Mouse (Mus musculus): ENCODE results near the gene Gm3558. TPM values are rescaled to one million over a fixed set of nuclear protein-coding genes. Genes with fewer than 3 reads are reported as not detected.
"Not testable (repeated sequence)": the region's sequence is repeated elsewhere in the genome, so short reads cannot be mapped to it uniquely, and the experiment has no call there.

Gene Gm3558
- polyA plus RNA-seq (2012; rRNA removed) (0.02 TPM in 1 of 2 replicates, not detected in the other), polyA plus RNA-seq (2014; fragmentation: Nextera tagmentation; extraction: Ambion mirVana) (not detected in 2 replicates)

GRCm38 (mm10) chr14:7568382-7568781 lies at the start of gene Gm3558:
Gm3558 (minus strand) TSS chr14:7568566.
- not testable (repeated sequence) for DNase-seq (ENCODE audit: low read depth in 3 of 3, low spot score in 3 of 3); H3K4me2 ChIP-seq (ENCODE audit: low read depth)
- WGBS (ENCODE audit: insufficient replicate concordance), result no CpG with 5 or more reads among the region's 34 CpGs

GRCm38 (mm10) chr14:7595492-7595891 lies 27.1 kb upstream of the Gm3558 start, which contains the start of gene Gm10338:
Gm10338 (minus strand) TSS chr14:7595592.
- H3K9ac ChIP-seq (replicated peaks); H3K27me3 ChIP-seq (ENCODE audit: control insufficient read depth, insufficient read depth, low read length); H3K36me3 ChIP-seq (replicated peaks; ENCODE audit: control insufficient read depth, insufficient read depth, low read depth); H3K4me2 ChIP-seq (ENCODE audit: low read depth); H3K4me3 ChIP-seq (ENCODE audit: insufficient read depth in 1 of 2, low read depth in 2 of 2, low read length in 2 of 2); DNase-seq (ENCODE audit: low read depth in 3 of 3, low spot score in 3 of 3); H3K4me1 ChIP-seq (replicated peaks; ENCODE audit: control insufficient read depth in 2 of 2, insufficient read depth in 2 of 2, low read length in 1 of 2); H3K27ac ChIP-seq; ATAC-seq (ENCODE audit: insufficient read depth); H3K9me3 ChIP-seq (ENCODE audit: control insufficient read depth, low read length): not testable (repeated sequence)
- WGBS (ENCODE audit: insufficient replicate concordance), result no CpG with 5 or more reads among the region's 2 CpGs

More at GRCm38 (mm10) chr14:7568382-7568781, at the start of gene Gm3558:
- H3K27me3 ChIP-seq (ENCODE audit: control insufficient read depth, insufficient read depth, low read length); H3K9ac ChIP-seq (replicated peaks); H3K36me3 ChIP-seq (replicated peaks; ENCODE audit: control insufficient read depth, insufficient read depth, low read depth); H3K9me3 ChIP-seq (ENCODE audit: control insufficient read depth, low read length); H3K4me1 ChIP-seq (replicated peaks; ENCODE audit: control insufficient read depth in 2 of 2, insufficient read depth in 2 of 2, low read length in 1 of 2); ATAC-seq (ENCODE audit: insufficient read depth); H3K27ac ChIP-seq; H3K4me3 ChIP-seq (ENCODE audit: insufficient read depth in 1 of 2, low read depth in 2 of 2, low read length in 2 of 2): not testable (repeated sequence)

- not testable (repeated sequence) for DNase-seq (ENCODE audit: low read depth in 3 of 3, low spot score in 3 of 3); H3K9me3 ChIP-seq (ENCODE audit: control insufficient read depth, low read length); H3K27ac ChIP-seq; H3K4me3 ChIP-seq (ENCODE audit: insufficient read depth in 1 of 2, low read depth in 2 of 2, low read length in 2 of 2); H3K4me2 ChIP-seq (ENCODE audit: low read depth); ATAC-seq (ENCODE audit: insufficient read depth); H3K27me3 ChIP-seq (ENCODE audit: control insufficient read depth, insufficient read depth, low read length); H3K36me3 ChIP-seq (replicated peaks; ENCODE audit: control insufficient read depth, insufficient read depth, low read depth); H3K4me1 ChIP-seq (replicated peaks; ENCODE audit: control insufficient read depth in 2 of 2, insufficient read depth in 2 of 2, low read length in 1 of 2); H3K9ac ChIP-seq (replicated peaks)
- WGBS (ENCODE audit: insufficient replicate concordance), result 2% methylated on average over 19 of the region's 27 CpGs
Measured at GRCm38 (mm10) chr14:7567890-7568289, 476 bp downstream of the Gm3558 start.

- ATAC-seq (ENCODE audit: insufficient read depth); H3K9me3 ChIP-seq (ENCODE audit: control insufficient read depth, low read length); H3K4me2 ChIP-seq (ENCODE audit: low read depth); H3K4me1 ChIP-seq (replicated peaks; ENCODE audit: control insufficient read depth in 2 of 2, insufficient read depth in 2 of 2, low read length in 1 of 2); H3K36me3 ChIP-seq (replicated peaks; ENCODE audit: control insufficient read depth, insufficient read depth, low read depth); H3K27ac ChIP-seq; DNase-seq (ENCODE audit: low read depth in 3 of 3, low spot score in 3 of 3); H3K27me3 ChIP-seq (ENCODE audit: control insufficient read depth, insufficient read depth, low read length); H3K4me3 ChIP-seq (ENCODE audit: insufficient read depth in 1 of 2, low read depth in 2 of 2, low read length in 2 of 2); H3K9ac ChIP-seq (replicated peaks): not testable (repeated sequence)
- 1% methylated on average over 6 of the region's 9 CpGs for whole genome bisulfite sequencing (ENCODE audit: insufficient replicate concordance)
Measured at GRCm38 (mm10) chr14:7567266-7567665, 1.1 kb downstream of the Gm3558 start.

Other genes with a start within 250 kb of the Gm3558 start
- gene Gm5797, start 236.2 kb downstream of the Gm3558 start, polyA plus RNA-seq (2012; rRNA removed), result not detected in 2 replicates
- not detected in 2 replicates for gene Gm5797, start 236.2 kb downstream of the Gm3558 start, polyA plus RNA-seq (2014; fragmentation: Nextera tagmentation; extraction: Ambion mirVana)
- gene Gm8374, start 203.4 kb downstream of the Gm3558 start, polyA plus RNA-seq (2012; rRNA removed), result not detected in 2 replicates
- gene Gm8374, start 203.4 kb downstream of the Gm3558 start, polyA plus RNA-seq (2014; fragmentation: Nextera tagmentation; extraction: Ambion mirVana), result not detected in 2 replicates
- not detected in 2 replicates for gene Gm3755, start 117.6 kb downstream of the Gm3558 start, polyA plus RNA-seq (2012; rRNA removed)
- not detected in 2 replicates for gene Gm3755, start 117.6 kb downstream of the Gm3558 start, polyA plus RNA-seq (2014; fragmentation: Nextera tagmentation; extraction: Ambion mirVana)
- 0.03 TPM in 1 of 2 replicates, not detected in the other for gene Gm3752, start 84.8 kb downstream of the Gm3558 start, polyA plus RNA-seq (2012; rRNA removed)
- gene Gm3752, start 84.8 kb downstream of the Gm3558 start, polyA plus RNA-seq (2014; fragmentation: Nextera tagmentation; extraction: Ambion mirVana), result not detected in 2 replicates
- not detected in 2 replicates for gene Gm10338, start 27.0 kb upstream of the Gm3558 start, polyA plus RNA-seq (2012; rRNA removed)
- not detected in 2 replicates for gene Gm10338, start 27.0 kb upstream of the Gm3558 start, polyA plus RNA-seq (2014; fragmentation: Nextera tagmentation; extraction: Ambion mirVana)
- not detected in 2 replicates for gene Gm10128, start 75.4 kb upstream of the Gm3558 start, polyA plus RNA-seq (2012; rRNA removed)
- gene Gm10128, start 75.4 kb upstream of the Gm3558 start, polyA plus RNA-seq (2014; fragmentation: Nextera tagmentation; extraction: Ambion mirVana), result not detected in 2 replicates
- not detected in 2 replicates for gene Gm26661, start 223.0 kb upstream of the Gm3558 start, polyA plus RNA-seq (2012; rRNA removed)
- gene Gm26661, start 223.0 kb upstream of the Gm3558 start, polyA plus RNA-seq (2014; fragmentation: Nextera tagmentation; extraction: Ambion mirVana), result not detected in 2 replicates
- 3.2 and 3.7 TPM in 2 replicates for gene Flnb, start 249.4 kb upstream of the Gm3558 start, polyA plus RNA-seq (2012; rRNA removed)
- 3.2 and 3.6 TPM in 2 replicates for gene Flnb, start 249.4 kb upstream of the Gm3558 start, polyA plus RNA-seq (2014; fragmentation: Nextera tagmentation; extraction: Ambion mirVana)

All from liver, embryonic 14.5 days (tissue).